Mouse (Mus musculus) midbrain, embryonic 12.5 days (tissue): ENCODE measurements around the gene Ephx1. TPM values are rescaled to one million over a fixed set of nuclear protein-coding genes. Genes with fewer than 3 reads are reported as not detected.
"Not testable (repeated sequence)": the region's sequence is repeated elsewhere in the genome, so short reads cannot be mapped to it uniquely, and the experiment has no call there.

Source experiments
- ATAC-seq: fragments of 200-750 bp; cut with Nextera tagmentation; 2 replicates; pipeline ENCODE4 v1.8.0; 2017; ENCODE audit warnings: low read depth, moderate TSS enrichment, moderate library complexity; ENCODE audit not compliant: low FRiP score
- H3K27ac ChIP-seq: fragments of 300-500 bp; sonication (generic); replicated peaks from 2 replicates; pipeline ENCODE4 v1.5.1; 2016; ENCODE audit warnings: mild to moderate bottlenecking
- H3K27me3 ChIP-seq: fragments of 300-500 bp; sonication (generic); 2 replicates; pipeline ENCODE4 v1.6.1; 2016; ENCODE audit warnings: mild to moderate bottlenecking
- H3K36me3 ChIP-seq: fragments of 300-500 bp; sonication (generic); 2 replicates; pipeline ENCODE4 v1.6.1; 2016
- H3K4me1 ChIP-seq: fragments of 300-500 bp; sonication (generic); 2 replicates; pipeline ENCODE4 v1.6.1; 2016
- H3K4me2 ChIP-seq: fragments of 300-500 bp; sonication (generic); replicated peaks from 2 replicates; pipeline ENCODE4 v1.6.1; 2016; ENCODE audit warnings: mild to moderate bottlenecking, moderate library complexity
- H3K4me3 ChIP-seq: fragments of 300-500 bp; sonication (generic); 2 replicates; pipeline ENCODE4 v1.5.1; 2016; ENCODE audit warnings: mild to moderate bottlenecking
- H3K9ac ChIP-seq: fragments of 300-500 bp; sonication (generic); replicated peaks from 2 replicates; pipeline ENCODE4 v1.6.1; 2016; ENCODE audit warnings: mild to moderate bottlenecking, moderate library complexity
- H3K9me3 ChIP-seq: fragments of 300-500 bp; sonication (generic); 2 replicates; pipeline ENCODE4 v1.6.1; 2016; ENCODE audit warnings: mild to moderate bottlenecking
- WGBS: fragments of 180-500 bp; shearing (Covaris S2); methylation state at CpG from one replicate; pipeline ENCODE4 v1.1.7; 2016; 5-methylcytosine and 5-hydroxymethylcytosine counted together
- polyA plus RNA-seq: library from polyadenylated mRNA; unstranded; fragments of >200 nt; fragmentation: Nextera tagmentation; extraction: Ambion mirVana; gene quantifications from 2 replicates; pipeline ENCODE4 v1.2.1, GENCODE M21; 2016

Gene Ephx1
- polyA plus RNA-seq, 1 experiment from 2014 or later: 1.1 TPM

GRCm38 (mm10) chr1:180987759-180988158, 32.9 kb downstream of the Ephx1 start:
- Histone ChIP-seq H3K9ac (no peak overlapping the region), H3K27ac (no peak overlapping the region), H3K4me2 (no peak overlapping the region), H3K27me3 (no peaks in the 10 kb centered on the region), H3K9me3 (no peaks in the 10 kb centered on the region), H3K4me1 (0 out of 2 replicates have a peak, but pooled peaks cover 3% of the 10 kb centered on the region), H3K36me3 (no peaks in the 10 kb centered on the region), H3K4me3 (no peak overlapping the region)
- no peak for ATAC-seq
- 3% methylated on average over 9 of the region's 9 CpGs for WGBS

- H3K4me1 ChIP-seq: 0 out of 2 replicates have a peak, but pooled peaks cover 3% of the 10 kb centered on the region
- H3K27ac ChIP-seq: no peak overlapping the region
- H3K4me3 ChIP-seq: no peak overlapping the region
- H3K27me3 ChIP-seq: no peaks in the 10 kb centered on the region
- H3K4me2 ChIP-seq: no peak overlapping the region
- WGBS: 90% methylated on average over 8 of the region's 8 CpGs
- no peaks in the 10 kb centered on the region for H3K9me3 ChIP-seq
- no peak overlapping the region for H3K9ac ChIP-seq
- H3K36me3 ChIP-seq: no peaks in the 10 kb centered on the region
- ATAC-seq: no peak
Measured at GRCm38 (mm10) chr1:180986701-180987100, 34.0 kb downstream of the Ephx1 start.

GRCm38 (mm10) chr1:180981298-180982046, 39.2 kb downstream of the Ephx1 start:
- H3K4me2 ChIP-seq, H3K9ac ChIP-seq, H3K27ac ChIP-seq, H3K36me3 ChIP-seq, ATAC-seq, H3K27me3 ChIP-seq, H3K9me3 ChIP-seq, H3K4me1 ChIP-seq, H3K4me3 ChIP-seq: not testable (repeated sequence)
- WGBS: 79% methylated on average over 7 of the region's 7 CpGs

GRCm38 (mm10) chr1:180980464-180980863, 40.2 kb downstream of the Ephx1 start:
- H3K27ac ChIP-seq: no peak overlapping the region
- WGBS: 65% methylated on average over 2 of the region's 2 CpGs
- H3K9ac ChIP-seq: no peak overlapping the region
- ATAC-seq: no peak
- no peaks in the 10 kb centered on the region for H3K27me3 ChIP-seq
- no peaks in the 10 kb centered on the region for H3K36me3 ChIP-seq
- H3K4me3 ChIP-seq: no peak overlapping the region
- no peak overlapping the region for H3K4me2 ChIP-seq
- no peaks in the 10 kb centered on the region for H3K9me3 ChIP-seq
- no peaks in the 10 kb centered on the region for H3K4me1 ChIP-seq

GRCm38 (mm10) chr1:180979484-180980251, 41.0 kb downstream of the Ephx1 start:
- no peaks in the 10 kb centered on the region for H3K27me3 ChIP-seq
- no peaks in the 10 kb centered on the region for H3K9me3 ChIP-seq
- no peak overlapping the region for H3K27ac ChIP-seq
- H3K36me3 ChIP-seq: no peaks in the 10 kb centered on the region
- no peaks in the 10 kb centered on the region for H3K4me1 ChIP-seq
- H3K4me3 ChIP-seq: no peak overlapping the region
- ATAC-seq: no peak
- 84% methylated on average over 24 of the region's 24 CpGs for WGBS
- no peak overlapping the region for H3K9ac ChIP-seq
- no peak overlapping the region for H3K4me2 ChIP-seq

- H3K27me3 ChIP-seq: no peaks in the 10 kb centered on the region
- 64% methylated on average over 4 of the region's 4 CpGs for WGBS
Measured at GRCm38 (mm10) chr1:180976110-180976679, 44.5 kb downstream of the Ephx1 start.

GRCm38 (mm10) chr1:180974126-180974746, 46.5 kb downstream of the Ephx1 start:
- peak; percentile 41; the same call in 1 of the 2 replicates for ATAC-seq
- Histone ChIP-seq H3K27me3 (no peaks in the 10 kb centered on the region), H3K9me3 (no peaks in the 10 kb centered on the region), H3K4me1 (no peaks in the 10 kb centered on the region), H3K4me3 (no peak overlapping the region), H3K4me2 (no peak overlapping the region), H3K9ac (no peak overlapping the region), H3K27ac (no peak overlapping the region), H3K36me3 (no peaks in the 10 kb centered on the region)
- WGBS: 61% methylated on average over 14 of the region's 14 CpGs

More at GRCm38 (mm10) chr1:180976110-180976679, 44.5 kb downstream of the Ephx1 start:
- no peak overlapping the region for H3K9ac ChIP-seq
- no peaks in the 10 kb centered on the region for H3K36me3 ChIP-seq
- no peaks in the 10 kb centered on the region for H3K4me1 ChIP-seq
- no peak overlapping the region for H3K27ac ChIP-seq
- no peak overlapping the region for H3K4me3 ChIP-seq
- ATAC-seq: no peak
- H3K9me3 ChIP-seq: no peaks in the 10 kb centered on the region
- H3K4me2 ChIP-seq: no peak overlapping the region

- no peaks in the 10 kb centered on the region for H3K27me3 ChIP-seq
- H3K4me3 ChIP-seq: no peak overlapping the region
- no peaks in the 10 kb centered on the region for H3K4me1 ChIP-seq
- H3K36me3 ChIP-seq: no peaks in the 10 kb centered on the region
- H3K9ac ChIP-seq: no peak overlapping the region
- H3K4me2 ChIP-seq: no peak overlapping the region
- ATAC-seq: no peak
- no peak overlapping the region for H3K27ac ChIP-seq
- H3K9me3 ChIP-seq: no peaks in the 10 kb centered on the region
- WGBS: 68% methylated on average over 9 of the region's 11 CpGs
Measured at GRCm38 (mm10) chr1:180972941-180973340, 47.8 kb downstream of the Ephx1 start.

GRCm38 (mm10) chr1:180967261-180967660, 53.4 kb downstream of the Ephx1 start:
- no peak overlapping the region for H3K4me3 ChIP-seq
- no peak overlapping the region for H3K9ac ChIP-seq
- no peak overlapping the region for H3K4me2 ChIP-seq
- no peaks in the 10 kb centered on the region for H3K27me3 ChIP-seq
- 86% methylated on average over 7 of the region's 7 CpGs for WGBS
- H3K27ac ChIP-seq: no peak overlapping the region
- no peaks in the 10 kb centered on the region for H3K36me3 ChIP-seq
- no peaks in the 10 kb centered on the region for H3K9me3 ChIP-seq
- no peak for ATAC-seq
- H3K4me1 ChIP-seq: no peaks in the 10 kb centered on the region

- H3K4me3 ChIP-seq: no peak overlapping the region
- H3K36me3 ChIP-seq: no peaks in the 10 kb centered on the region
- ATAC-seq: no peak
- H3K9me3 ChIP-seq: no peaks in the 10 kb centered on the region
- 68% methylated on average over 3 of the region's 3 CpGs for WGBS
- H3K4me2 ChIP-seq: no peak overlapping the region
- H3K9ac ChIP-seq: no peak overlapping the region
- no peak overlapping the region for H3K27ac ChIP-seq
- H3K27me3 ChIP-seq: no peaks in the 10 kb centered on the region
- no peaks in the 10 kb centered on the region for H3K4me1 ChIP-seq
Measured at GRCm38 (mm10) chr1:180966542-180966941, 54.2 kb downstream of the Ephx1 start.

- WGBS: 85% methylated on average over 3 of the region's 3 CpGs
- H3K9ac ChIP-seq: no peak overlapping the region
- no peak overlapping the region for H3K27ac ChIP-seq
- no peaks in the 10 kb centered on the region for H3K36me3 ChIP-seq
- no peaks in the 10 kb centered on the region for H3K9me3 ChIP-seq
- H3K4me2 ChIP-seq: no peak overlapping the region
- no peaks in the 10 kb centered on the region for H3K27me3 ChIP-seq
- no peak for ATAC-seq
- H3K4me1 ChIP-seq: no peaks in the 10 kb centered on the region
- H3K4me3 ChIP-seq: no peak overlapping the region
Measured at GRCm38 (mm10) chr1:180965786-180966185, 54.9 kb downstream of the Ephx1 start.

GRCm38 (mm10) chr1:180958797-180959196, 61.9 kb downstream of the Ephx1 start:
- Histone ChIP-seq H3K27ac (no peak overlapping the region), H3K36me3 (no peaks in the 10 kb centered on the region), H3K4me2 (no peak overlapping the region), H3K4me3 (no peak overlapping the region), H3K27me3 (no peaks in the 10 kb centered on the region), H3K9me3 (no peaks in the 10 kb centered on the region), H3K9ac (no peak overlapping the region), H3K4me1 (no peaks in the 10 kb centered on the region)
- ATAC-seq: no peak
- 68% methylated on average over 3 of the region's 3 CpGs for WGBS
